Mouse (Mus musculus) limb, embryonic 12.5 days (tissue): ENCODE measurements around the gene Dnah11. TPM values are rescaled to one million over a fixed set of nuclear protein-coding genes. Genes with fewer than 3 reads are reported as not detected.

Experiments used
- ATAC-seq: fragments of 200-750 bp; cut with Nextera tagmentation; 2 replicates; pipeline ENCODE4 v1.8.0; 2017; ENCODE audit warnings: low read depth, moderate TSS enrichment; ENCODE audit not compliant: insufficient number of reproducible peaks, insufficient read depth, low FRiP score, low TSS enrichment
- H3K27ac ChIP-seq: fragments of 300-500 bp; sonication (generic); 2 replicates; pipeline ENCODE4 v1.5.1; 2016; ENCODE audit warnings: mild to moderate bottlenecking, moderate library complexity
- H3K27me3 ChIP-seq: fragments of 300-500 bp; sonication (generic); 2 replicates; pipeline ENCODE4 v1.6.1; 2016; ENCODE audit warnings: mild to moderate bottlenecking, moderate library complexity
- H3K36me3 ChIP-seq: fragments of 300-500 bp; sonication (generic); 2 replicates; pipeline ENCODE4 v1.6.1; 2016; ENCODE audit warnings: mild to moderate bottlenecking, moderate library complexity
- H3K4me1 ChIP-seq: fragments of 300-500 bp; sonication (generic); replicated peaks from 2 replicates; pipeline ENCODE4 v1.6.1; 2016
- H3K4me2 ChIP-seq: fragments of 300-500 bp; sonication (generic); 2 replicates; pipeline ENCODE4 v1.6.1; 2016; ENCODE audit warnings: mild to moderate bottlenecking, moderate library complexity
- H3K4me3 ChIP-seq: fragments of 300-500 bp; sonication (generic); replicated peaks from 2 replicates; pipeline ENCODE4 v1.5.1; 2016; ENCODE audit warnings: mild to moderate bottlenecking
- H3K9ac ChIP-seq: fragments of 300-500 bp; sonication (generic); replicated peaks from 2 replicates; pipeline ENCODE4 v1.6.1; 2016; ENCODE audit warnings: mild to moderate bottlenecking, moderate library complexity
- H3K9me3 ChIP-seq: fragments of 300-500 bp; sonication (generic); 2 replicates; pipeline ENCODE4 v1.6.1; 2016; ENCODE audit warnings: mild to moderate bottlenecking, moderate library complexity
- WGBS: fragments of 180-500 bp; shearing (Covaris S2); methylation state at CpG from one replicate; pipeline ENCODE4 v1.1.7; 2016; 5-methylcytosine and 5-hydroxymethylcytosine counted together
- polyA plus RNA-seq: library from polyadenylated mRNA; unstranded; fragments of >200 nt; fragmentation: Nextera tagmentation; extraction: Ambion mirVana; gene quantifications from 2 replicates; pipeline ENCODE4 v1.2.1, GENCODE M21; 2016

The Dnah11 gene
- polyA plus RNA-seq, 1 experiment from 2014 or later, result 0.06 TPM

- ATAC-seq, result no peak
- H3K4me1 ChIP-seq, result no peaks in the 10 kb centered on the region
- no peak overlapping the region for H3K9ac ChIP-seq
- no peak overlapping the region for H3K27ac ChIP-seq
- H3K27me3 ChIP-seq, result no peaks in the 10 kb centered on the region
- no peaks in the 10 kb centered on the region for H3K36me3 ChIP-seq
- WGBS, result 82% methylated on average over 1 of the region's 1 CpGs
- H3K4me3 ChIP-seq, result no peak overlapping the region
- no peaks in the 10 kb centered on the region for H3K9me3 ChIP-seq
- no peak overlapping the region for H3K4me2 ChIP-seq
Observed at GRCm38 (mm10) chr12:118085291-118085690, 113.6 kb downstream of the Dnah11 start.

- Histone ChIP-seq H3K27me3 (no peaks in the 10 kb centered on the region), H3K36me3 (no peaks in the 10 kb centered on the region), H3K4me2 (no peak overlapping the region), H3K9ac (no peak overlapping the region), H3K4me3 (no peak overlapping the region), H3K4me1 (no peaks in the 10 kb centered on the region), H3K27ac (no peak overlapping the region), H3K9me3 (no peaks in the 10 kb centered on the region)
- WGBS, result 78% methylated on average over 3 of the region's 3 CpGs
- no peak for ATAC-seq
Observed at GRCm38 (mm10) chr12:118084806-118085205, 114.0 kb downstream of the Dnah11 start.

- no peak overlapping the region for H3K27ac ChIP-seq
- H3K36me3 ChIP-seq, result no peaks in the 10 kb centered on the region
- H3K4me3 ChIP-seq, result no peak overlapping the region
- no peaks in the 10 kb centered on the region for H3K4me1 ChIP-seq
- 91% methylated on average over 5 of the region's 5 CpGs for WGBS
- no peak overlapping the region for H3K9ac ChIP-seq
- H3K9me3 ChIP-seq, result no peaks in the 10 kb centered on the region
- H3K27me3 ChIP-seq, result no peaks in the 10 kb centered on the region
- no peak overlapping the region for H3K4me2 ChIP-seq
- no peak for ATAC-seq
Observed at GRCm38 (mm10) chr12:118084134-118084533, 114.7 kb downstream of the Dnah11 start.

- no peaks in the 10 kb centered on the region for H3K4me1 ChIP-seq
- 88% methylated on average over 6 of the region's 6 CpGs for WGBS
- no peak for ATAC-seq
- no peak overlapping the region for H3K4me3 ChIP-seq
- H3K27ac ChIP-seq, result no peak overlapping the region
- H3K9me3 ChIP-seq, result no peaks in the 10 kb centered on the region
- H3K9ac ChIP-seq, result no peak overlapping the region
- H3K36me3 ChIP-seq, result no peaks in the 10 kb centered on the region
- H3K4me2 ChIP-seq, result no peak overlapping the region
- H3K27me3 ChIP-seq, result no peaks in the 10 kb centered on the region
Observed at GRCm38 (mm10) chr12:118080441-118080840, 118.4 kb downstream of the Dnah11 start.

GRCm38 (mm10) chr12:118078434-118078989, 120.3 kb downstream of the Dnah11 start:
- no peak overlapping the region for H3K4me3 ChIP-seq
- no peak overlapping the region for H3K9ac ChIP-seq
- ATAC-seq, result no peak
- WGBS, result 88% methylated on average over 9 of the region's 9 CpGs
- H3K9me3 ChIP-seq, result no peaks in the 10 kb centered on the region
- H3K36me3 ChIP-seq, result no peaks in the 10 kb centered on the region
- H3K4me1 ChIP-seq, result no peaks in the 10 kb centered on the region
- H3K27me3 ChIP-seq, result no peaks in the 10 kb centered on the region
- H3K27ac ChIP-seq, result no peak overlapping the region
- H3K4me2 ChIP-seq, result no peak overlapping the region

- H3K36me3 ChIP-seq, result no peaks in the 10 kb centered on the region
- no peak overlapping the region for H3K4me2 ChIP-seq
- H3K4me1 ChIP-seq, result no peaks in the 10 kb centered on the region
- ATAC-seq, result no peak
- H3K27me3 ChIP-seq, result no peaks in the 10 kb centered on the region
- no peak overlapping the region for H3K9ac ChIP-seq
- WGBS, result 78% methylated on average over 3 of the region's 3 CpGs
- H3K9me3 ChIP-seq, result no peaks in the 10 kb centered on the region
- no peak overlapping the region for H3K27ac ChIP-seq
- H3K4me3 ChIP-seq, result no peak overlapping the region
Observed at GRCm38 (mm10) chr12:118076802-118077201, 122.0 kb downstream of the Dnah11 start.

GRCm38 (mm10) chr12:118072181-118072872, 126.5 kb downstream of the Dnah11 start:
- WGBS, result 74% methylated on average over 3 of the region's 3 CpGs
- H3K4me3 ChIP-seq, result no peak overlapping the region
- H3K9ac ChIP-seq, result no peak overlapping the region
- no peaks in the 10 kb centered on the region for H3K9me3 ChIP-seq
- no peak; the same call in 1 of the 2 replicates for ATAC-seq
- no peaks in the 10 kb centered on the region for H3K36me3 ChIP-seq
- H3K4me1 ChIP-seq, result no peaks in the 10 kb centered on the region
- H3K27me3 ChIP-seq, result no peaks in the 10 kb centered on the region
- no peak overlapping the region for H3K27ac ChIP-seq
- no peak overlapping the region for H3K4me2 ChIP-seq

GRCm38 (mm10) chr12:118071667-118072066, 127.2 kb downstream of the Dnah11 start:
- no peak overlapping the region for H3K9ac ChIP-seq
- no peak overlapping the region for H3K4me2 ChIP-seq
- H3K4me1 ChIP-seq, result no peaks in the 10 kb centered on the region
- H3K4me3 ChIP-seq, result no peak overlapping the region
- H3K27ac ChIP-seq, result no peak overlapping the region
- no peaks in the 10 kb centered on the region for H3K36me3 ChIP-seq
- H3K9me3 ChIP-seq, result no peaks in the 10 kb centered on the region
- ATAC-seq, result no peak
- WGBS, result 83% methylated on average over 1 of the region's 1 CpGs
- H3K27me3 ChIP-seq, result no peaks in the 10 kb centered on the region

GRCm38 (mm10) chr12:118068785-118069184, 130.1 kb downstream of the Dnah11 start:
- no peak overlapping the region for H3K4me3 ChIP-seq
- no peaks in the 10 kb centered on the region for H3K27me3 ChIP-seq
- 75% methylated on average over 4 of the region's 4 CpGs for WGBS
- no peak for ATAC-seq
- no peaks in the 10 kb centered on the region for H3K36me3 ChIP-seq
- H3K4me2 ChIP-seq, result no peak overlapping the region
- H3K9me3 ChIP-seq, result no peaks in the 10 kb centered on the region
- H3K9ac ChIP-seq, result no peak overlapping the region
- no peaks in the 10 kb centered on the region for H3K4me1 ChIP-seq
- no peak overlapping the region for H3K27ac ChIP-seq

GRCm38 (mm10) chr12:118062343-118062742, 136.5 kb downstream of the Dnah11 start:
- Histone ChIP-seq H3K4me2 (no peak overlapping the region), H3K4me3 (no peak overlapping the region), H3K4me1 (no peaks in the 10 kb centered on the region), H3K27ac (no peak overlapping the region), H3K9me3 (no peaks in the 10 kb centered on the region), H3K27me3 (no peaks in the 10 kb centered on the region), H3K9ac (no peak overlapping the region), H3K36me3 (no peaks in the 10 kb centered on the region)
- 94% methylated on average over 6 of the region's 6 CpGs for WGBS
- ATAC-seq, result no peak

GRCm38 (mm10) chr12:118056876-118057275, 142.0 kb downstream of the Dnah11 start:
- H3K9ac ChIP-seq, result no peak overlapping the region
- H3K4me3 ChIP-seq, result no peak overlapping the region
- WGBS, result 80% methylated on average over 10 of the region's 10 CpGs
- H3K27ac ChIP-seq, result no peak overlapping the region
- no peaks in the 10 kb centered on the region for H3K9me3 ChIP-seq
- H3K27me3 ChIP-seq, result no peaks in the 10 kb centered on the region
- H3K4me1 ChIP-seq, result no peaks in the 10 kb centered on the region
- no peaks in the 10 kb centered on the region for H3K36me3 ChIP-seq
- ATAC-seq, result no peak
- H3K4me2 ChIP-seq, result no peak overlapping the region

GRCm38 (mm10) chr12:118045381-118045780, 153.5 kb downstream of the Dnah11 start:
- no peaks in the 10 kb centered on the region for H3K27me3 ChIP-seq
- WGBS, result 81% methylated on average over 4 of the region's 4 CpGs
- ATAC-seq, result no peak
- no peak overlapping the region for H3K9ac ChIP-seq
- H3K9me3 ChIP-seq, result no peaks in the 10 kb centered on the region
- no peaks in the 10 kb centered on the region for H3K36me3 ChIP-seq
- H3K4me1 ChIP-seq, result no peaks in the 10 kb centered on the region
- no peak overlapping the region for H3K4me3 ChIP-seq
- H3K4me2 ChIP-seq, result no peak overlapping the region
- no peak overlapping the region for H3K27ac ChIP-seq
